Mouse (Mus musculus) heart, adult 2 months (tissue): ENCODE data around the gene Cntn6. TPM values are rescaled to one million over a fixed set of nuclear protein-coding genes. Genes with fewer than 3 reads are reported as not detected.

Source experiments
- DNase-seq, 2 experiments: peaks; one replicate each; pipeline ENCODE4 v3.0.0; 2021
- H3K27ac ChIP-seq: fragments of 200-600 bp; 2 replicates; pipeline ENCODE4 v1.8.1; 2022
- H3K27me3 ChIP-seq: fragments of 200-500 bp; 2 replicates; pipeline ENCODE4 v1.6.1; 2012; ENCODE audit warnings: mild to moderate bottlenecking, low read length, inconsistent platforms, mixed read lengths; ENCODE audit not compliant: control insufficient read depth, insufficient read depth
- H3K36me3 ChIP-seq: fragments of 200-500 bp; 2 replicates; pipeline ENCODE4 v1.6.1; 2012; ENCODE audit warnings: low read length, inconsistent platforms; ENCODE audit not compliant: control insufficient read depth, insufficient read depth
- H3K4me1 ChIP-seq: fragments of 200-500 bp; 2 replicates; pipeline ENCODE4 v1.6.1; 2011; ENCODE audit warnings: low read length; ENCODE audit not compliant: control insufficient read depth, insufficient read depth
- H3K4me3 ChIP-seq: fragments of 200-600 bp; 2 replicates; pipeline ENCODE4 v1.8.1; 2022
- H3K79me2 ChIP-seq: fragments of 200-500 bp; replicated peaks from 2 replicates; pipeline ENCODE4 v1.6.1; 2012; ENCODE audit warnings: mild to moderate bottlenecking, inconsistent platforms, low read length, moderate library complexity, mixed read lengths; ENCODE audit not compliant: control insufficient read depth, insufficient read depth
- H3K9ac ChIP-seq: fragments of 200-500 bp; 2 replicates; pipeline ENCODE4 v1.6.1; 2012; ENCODE audit warnings: low read depth, mild to moderate bottlenecking, control low read depth, inconsistent platforms, low read length, mixed read lengths
- CTCF ChIP-seq: fragments of 200-600 bp; IDR thresholded peaks from 2 replicates; pipeline ENCODE4 v1.8.1; 2022; ENCODE audit warnings: antibody characterized with exemption, mild to moderate bottlenecking, moderate library complexity
- EP300 ChIP-seq: fragments of 200-500 bp; IDR thresholded peaks from 2 replicates; pipeline ENCODE4 v1.6.1; 2011; ENCODE audit warnings: low read depth, low read length, control low read depth; ENCODE audit not compliant: insufficient read depth
- POLR2A ChIP-seq: fragments of 200-500 bp; IDR thresholded peaks from 2 replicates; pipeline ENCODE4 v1.6.1; 2011; ENCODE audit warnings: mild to moderate bottlenecking, low read depth, low read length, control low read depth; ENCODE audit not compliant: insufficient read depth
- WGBS: fragments of 180-500 bp; shearing (Covaris S2); methylation state at CpG from one replicate; pipeline ENCODE4 v1.1.7; 2018; 5-methylcytosine and 5-hydroxymethylcytosine counted together
- intact Hi-C: fragments of 180-260 bp; cut with DNase I; formaldehyde crosslinking; loops from one replicate; pipeline ENCODE4 v1.15.1; 2025
- long read RNA-seq: library from polyadenylated mRNA; stranded (forward); transcript quantifications from one replicate; pipeline ENCODE4 v2.0.0, GENCODE M21; 2021
- polyA plus RNA-seq: library from polyadenylated mRNA; depleted of rRNA; stranded (reverse); fragments of >200 nt; gene quantifications from 2 replicates; pipeline ENCODE4 v1.2.3, GENCODE M21; 2012; rRNA removed
- total RNA-seq, 2 experiments: library from RNA; stranded (reverse); gene quantifications; 2 replicates each; pipeline ENCODE4 v1.2.3; 2021

Cntn6 gene
- total RNA-seq = not detected
- 0.32 TPM in 1 of 2 replicates, not detected in the other for polyA plus RNA-seq
- long read RNA-seq = 0 reads

GRCm38 (mm10) chr6:104492490-104493431, at the start of gene Cntn6:
TSS of gene Cntn6 (plus strand) at chr6:104492790.
- Histone ChIP-seq H3K4me1 (no peaks in the 10 kb centered on the region), H3K36me3 (no peaks in the 10 kb centered on the region), H3K79me2 (no peaks in the 10 kb centered on the region), H3K27me3 (no peaks in the 10 kb centered on the region), H3K4me3 (no peak within 1 kb of the TSS), H3K27ac (no peak within 1 kb of the TSS), H3K9ac (no peak within 1 kb of the TSS)
- WGBS = 62% methylated on average over 11 of the region's 11 CpGs
- intact Hi-C loops = no loop called here
- no peak for DNase-seq
- TF ChIP-seq POLR2A = no peak

GRCm38 (mm10) chr6:104443731-104444130, 48.9 kb upstream of the Cntn6 start:
- Histone ChIP-seq H3K4me1 (no peaks in the 10 kb centered on the region), H3K36me3 (no peaks in the 10 kb centered on the region), H3K4me3 (no peak overlapping the region), H3K9ac (no peak overlapping the region), H3K27me3 (no peaks in the 10 kb centered on the region), H3K27ac (no peak overlapping the region), H3K79me2 (no peaks in the 10 kb centered on the region)
- 73% methylated on average over 3 of the region's 3 CpGs for WGBS
- intact Hi-C loops = no loop called here
- TF ChIP-seq CTCF (no peak), EP300 (no peak)
- no peak for DNase-seq

- intact Hi-C loops = no loop called here
- Histone ChIP-seq H3K9ac (no peak overlapping the region), H3K4me1 (no peaks in the 10 kb centered on the region), H3K36me3 (no peaks in the 10 kb centered on the region), H3K27me3 (no peaks in the 10 kb centered on the region), H3K27ac (no peak overlapping the region), H3K79me2 (no peaks in the 10 kb centered on the region), H3K4me3 (no peak overlapping the region)
- no peak for DNase-seq
- WGBS = 84% methylated on average over 1 of the region's 1 CpGs
- TF ChIP-seq CTCF (no peak), POLR2A (no peak), EP300 (no peak)
Measured at GRCm38 (mm10) chr6:104470706-104471105, 21.9 kb upstream of the Cntn6 start.

- H3K27ac ChIP-seq = no peak overlapping the region
- no peaks in the 10 kb centered on the region for H3K79me2 ChIP-seq
- no peak overlapping the region for H3K4me3 ChIP-seq
- no peaks in the 10 kb centered on the region for H3K36me3 ChIP-seq
- TF ChIP-seq CTCF (no peak), EP300 (no peak), POLR2A (no peak)
- no peak overlapping the region for H3K9ac ChIP-seq
- no peaks in the 10 kb centered on the region for H3K4me1 ChIP-seq
- no peaks in the 10 kb centered on the region for H3K27me3 ChIP-seq
- DNase-seq = no peak
- intact Hi-C loops = no loop called here
Measured at GRCm38 (mm10) chr6:104479242-104479641, 13.3 kb upstream of the Cntn6 start.

- H3K79me2 ChIP-seq = no peaks in the 10 kb centered on the region
- no peaks in the 10 kb centered on the region for H3K36me3 ChIP-seq
- no peak overlapping the region for H3K4me3 ChIP-seq
- no peak overlapping the region for H3K27ac ChIP-seq
- no peak for TF ChIP-seq EP300
- no peak for TF ChIP-seq CTCF
- TF ChIP-seq POLR2A = no peak
- H3K4me1 ChIP-seq = no peaks in the 10 kb centered on the region
- intact Hi-C loops = no loop called here
- no peak for DNase-seq
- WGBS = 64% methylated on average over 6 of the region's 6 CpGs
- H3K9ac ChIP-seq = no peak overlapping the region
- no peaks in the 10 kb centered on the region for H3K27me3 ChIP-seq
Measured at GRCm38 (mm10) chr6:104493459-104493858, 869 bp downstream of the Cntn6 start.

- WGBS = 68% methylated on average over 2 of the region's 2 CpGs
- no peaks in the 10 kb centered on the region for H3K27me3 ChIP-seq
- no peak overlapping the region for H3K27ac ChIP-seq
- DNase-seq = no peak
- H3K79me2 ChIP-seq = no peaks in the 10 kb centered on the region
- H3K9ac ChIP-seq = no peak overlapping the region
- no peak overlapping the region for H3K4me3 ChIP-seq
- H3K4me1 ChIP-seq = no peaks in the 10 kb centered on the region
- TF ChIP-seq EP300 (no peak), CTCF (no peak), POLR2A (no peak)
- H3K36me3 ChIP-seq = no peaks in the 10 kb centered on the region
- intact Hi-C loops = no loop called here
Measured at GRCm38 (mm10) chr6:104495801-104496200, 3.2 kb downstream of the Cntn6 start.
